Mouse (Mus musculus): ENCODE data around the gene Mapk3.

- TF ChIP-seq POLR2A (IDR thresholded peaks at IDR 0.05; ENCODE audit: extremely low read depth, insufficient read depth, low read length) (no peak), CTCF (IDR thresholded peaks at IDR 0.05; ENCODE audit: low read depth, low read length) (no peak)
These were observed 996 bp downstream of the Mapk3 start for GRCm38 (mm10) chr7:126760391-126760802.
